Mouse (Mus musculus) ES-CJ7 (cell line): ENCODE results near the gene Itgb4.
A peak's percentile ranks its signal among the peaks of the same experiment; 100 is the strongest.

Source experiments
- DNase-seq: peaks from one replicate; pipeline ENCODE4 v3.0.0; 2011; ENCODE audit warnings: low read depth, low spot score

Itgb4 gene

GRCm38 (mm10) chr11:116028177-116028865 is 53.8 kb downstream of the Itgb4 start:
- DNase-seq, result no peak

DNA sequence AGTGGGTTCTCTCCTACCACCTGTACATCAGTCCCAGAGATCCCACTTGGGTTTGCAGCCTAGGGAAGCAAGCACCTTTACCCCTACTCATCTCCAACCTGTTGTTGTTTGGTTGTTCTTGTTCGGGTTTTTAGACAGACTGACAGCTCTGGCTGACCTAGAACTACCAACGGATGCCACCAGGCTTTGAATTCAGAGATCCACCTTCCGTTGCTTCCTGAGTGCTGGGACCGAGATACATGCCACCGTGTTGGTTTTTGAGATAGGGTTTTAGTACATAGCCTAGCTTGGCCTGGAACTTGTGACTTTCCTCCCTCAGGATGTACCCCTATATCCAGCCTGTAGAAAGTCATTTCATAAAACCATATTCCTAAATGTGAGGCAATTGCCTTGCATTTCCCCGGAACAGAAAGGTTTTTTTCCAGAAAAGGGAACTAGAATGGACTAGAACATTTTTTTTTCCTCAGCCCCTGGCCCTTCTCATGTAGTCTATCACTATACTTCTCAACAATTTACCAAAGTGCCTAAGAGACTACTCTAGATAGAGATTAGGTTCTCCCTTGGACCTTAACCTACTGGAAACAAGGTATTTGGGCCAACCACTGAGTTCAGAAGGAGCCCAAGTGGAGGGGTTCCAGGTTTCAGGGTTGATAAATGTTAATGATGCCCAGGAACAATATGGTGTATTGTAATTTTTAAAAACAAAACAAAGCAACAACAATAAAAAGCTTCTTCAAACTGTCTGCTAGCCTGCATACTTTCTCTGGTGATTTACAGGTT is 54.8 kb downstream of the Itgb4 start:
- DNase-seq, result no peak

GRCm38 (mm10) chr11:116030088-116030897 is 55.8 kb downstream of the Itgb4 start, which contains the start of gene Unk:
Gene Unk (plus strand): TSS chr11:116030322.
- DNase-seq, result peak; percentile 100

- DNase-seq, result peak; percentile 58
Observed at GRCm38 (mm10) chr11:116030898-116031845, 56.7 kb downstream of the Itgb4 start.

- no peak for DNase-seq
Observed at GRCm38 (mm10) chr11:116034584-116034983, 60.1 kb downstream of the Itgb4 start.

DNA sequence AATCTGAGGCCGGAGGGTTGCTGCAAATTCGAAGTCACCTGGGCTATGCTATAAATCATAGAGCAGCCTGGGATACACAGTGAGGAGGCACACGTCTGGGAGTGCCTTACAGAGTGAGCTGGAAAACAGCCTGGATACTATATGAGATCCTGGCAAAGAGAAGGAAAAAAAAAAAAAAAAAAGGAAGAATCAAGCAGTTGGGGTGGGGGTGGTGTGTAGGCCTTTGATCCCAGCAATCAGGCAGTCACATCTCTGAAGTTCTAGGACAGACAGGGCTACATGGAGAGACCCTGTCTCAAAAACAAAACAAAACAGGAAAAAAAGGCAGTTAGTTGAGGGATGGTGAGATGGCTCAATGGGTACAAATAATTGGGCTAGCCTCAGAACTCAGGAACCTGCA is 62.2 kb downstream of the Itgb4 start:
- no peak for DNase-seq

GRCm38 (mm10) chr11:116037826-116038225 is 63.3 kb downstream of the Itgb4 start:
- DNase-seq, result no peak

DNA sequence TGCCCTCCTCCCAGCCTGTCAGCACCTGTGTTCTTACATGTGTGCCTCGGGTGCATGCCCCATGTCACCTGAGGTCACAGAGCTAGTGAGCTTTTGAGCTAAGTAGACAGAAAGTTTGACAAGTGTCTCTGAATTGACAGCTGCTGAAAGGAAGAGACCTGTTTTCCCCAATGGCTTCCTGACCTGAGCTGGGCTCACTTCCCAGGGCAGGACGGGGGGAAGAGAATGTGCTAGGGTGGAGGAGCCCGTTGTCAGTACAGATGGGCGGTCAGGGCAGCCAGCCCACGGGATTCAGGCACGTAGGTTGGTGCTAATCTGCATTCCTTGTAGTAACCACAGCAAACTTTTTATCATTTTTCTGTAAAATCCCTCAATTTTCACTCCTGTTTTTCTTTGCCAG is 66.1 kb downstream of the Itgb4 start:
- no peak for DNase-seq

DNA sequence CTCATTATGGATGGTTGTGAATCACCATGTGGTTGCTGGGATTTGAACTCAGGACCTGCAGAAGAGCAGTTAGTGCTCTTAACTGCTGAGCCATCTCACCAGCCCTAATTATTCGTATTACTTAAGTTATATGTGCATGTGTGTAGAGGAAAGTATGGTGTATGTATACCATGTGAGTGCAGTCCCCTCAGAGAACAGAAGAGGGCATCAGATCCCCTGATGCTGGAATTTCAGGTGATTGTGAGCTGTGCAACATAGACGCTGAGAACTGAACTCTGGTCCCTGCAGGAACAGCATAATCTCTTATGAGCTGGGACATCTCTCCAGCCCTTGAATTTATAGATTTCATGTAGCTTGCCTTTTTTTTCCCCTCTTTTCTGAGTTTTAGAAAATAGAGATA is 67.3 kb downstream of the Itgb4 start:
- DNase-seq, result peak; percentile 51

GRCm38 (mm10) chr11:116042372-116043138 is 68.0 kb downstream of the Itgb4 start:
- DNase-seq, result no peak

DNA sequence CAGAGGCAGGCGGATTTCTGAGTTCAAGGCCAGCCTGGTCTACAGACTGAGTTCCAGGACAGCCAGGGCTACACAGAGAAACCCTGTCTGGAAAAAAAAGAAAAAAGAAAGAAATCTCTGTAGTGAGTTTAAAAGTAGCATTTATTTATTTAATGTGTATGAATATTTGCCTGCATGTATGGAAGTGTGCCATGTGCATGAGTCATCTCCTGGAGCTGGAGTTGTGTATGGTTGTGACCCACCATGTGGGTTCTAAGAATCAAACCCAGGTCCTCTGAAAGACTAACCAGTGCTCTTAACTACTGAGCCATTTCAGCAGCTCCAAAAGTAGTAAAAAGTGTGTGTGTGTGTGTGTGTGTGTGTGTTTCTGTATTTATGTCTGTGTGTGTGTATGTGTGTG is 68.8 kb downstream of the Itgb4 start:
- no peak for DNase-seq

DNA sequence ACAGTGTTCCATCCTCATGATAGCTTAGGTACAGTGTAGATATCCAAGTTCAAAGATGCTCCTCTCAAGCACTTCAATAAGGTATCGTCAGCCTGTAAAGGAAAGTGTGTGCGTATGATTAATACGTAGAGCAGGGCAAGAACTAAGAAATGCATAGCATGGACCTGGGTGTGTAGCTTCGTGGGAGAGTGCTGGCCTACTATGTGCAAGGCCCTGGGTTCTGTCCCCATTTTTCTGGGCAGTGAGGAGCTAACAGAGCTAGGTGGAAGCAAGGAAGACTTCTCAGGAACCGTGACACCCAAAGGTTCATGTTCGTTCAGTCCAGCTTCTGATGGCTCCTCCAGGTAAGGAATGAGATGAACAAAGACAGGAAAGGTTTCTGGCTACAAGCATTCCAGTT is 70.7 kb downstream of the Itgb4 start:
- no peak for DNase-seq

- no peak for DNase-seq
Observed at GRCm38 (mm10) chr11:116049610-116050009, 75.1 kb downstream of the Itgb4 start.

- DNase-seq, result no peak
Observed at GRCm38 (mm10) chr11:116050196-116050595, 75.7 kb downstream of the Itgb4 start.

GRCm38 (mm10) chr11:116053510-116054229 is 79.2 kb downstream of the Itgb4 start:
- DNase-seq, result no peak

GRCm38 (mm10) chr11:116055873-116056272 is 81.4 kb downstream of the Itgb4 start:
- no peak for DNase-seq

DNA sequence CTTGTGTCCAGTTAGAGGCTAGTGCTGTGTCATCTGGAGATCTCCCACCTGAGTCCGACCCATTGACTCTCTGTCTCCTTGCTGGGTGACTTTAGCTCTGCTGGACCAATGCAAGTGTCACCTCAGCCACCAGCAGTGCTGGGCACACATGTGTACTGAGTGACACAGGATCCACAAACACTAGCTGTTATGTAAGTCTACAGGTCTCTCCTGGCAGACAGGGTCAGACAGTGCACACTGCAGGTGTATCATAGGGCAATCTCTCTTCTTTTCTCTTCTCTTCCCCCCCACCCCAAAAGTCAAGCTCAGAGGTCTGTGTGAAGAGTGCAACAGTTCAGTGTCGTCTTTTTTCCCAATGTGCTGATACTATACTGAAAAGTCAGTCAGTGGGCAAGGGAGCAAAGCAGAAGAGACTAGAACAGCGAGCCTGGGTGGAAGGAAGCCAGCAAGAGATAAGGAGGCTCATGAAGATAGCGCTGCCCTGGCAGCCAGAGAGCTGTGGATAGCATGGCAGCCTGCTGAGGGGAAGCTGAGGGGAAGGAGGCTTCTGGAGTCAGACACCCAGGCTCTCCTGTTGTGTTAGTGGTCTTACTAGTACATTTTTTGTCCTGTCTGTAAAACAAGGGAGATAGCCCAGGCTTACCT is 82.8 kb downstream of the Itgb4 start:
- no peak for DNase-seq
